Comparison of ENCODE assay signal across 8 mouse cellular contexts in the genomic region with DNA sequence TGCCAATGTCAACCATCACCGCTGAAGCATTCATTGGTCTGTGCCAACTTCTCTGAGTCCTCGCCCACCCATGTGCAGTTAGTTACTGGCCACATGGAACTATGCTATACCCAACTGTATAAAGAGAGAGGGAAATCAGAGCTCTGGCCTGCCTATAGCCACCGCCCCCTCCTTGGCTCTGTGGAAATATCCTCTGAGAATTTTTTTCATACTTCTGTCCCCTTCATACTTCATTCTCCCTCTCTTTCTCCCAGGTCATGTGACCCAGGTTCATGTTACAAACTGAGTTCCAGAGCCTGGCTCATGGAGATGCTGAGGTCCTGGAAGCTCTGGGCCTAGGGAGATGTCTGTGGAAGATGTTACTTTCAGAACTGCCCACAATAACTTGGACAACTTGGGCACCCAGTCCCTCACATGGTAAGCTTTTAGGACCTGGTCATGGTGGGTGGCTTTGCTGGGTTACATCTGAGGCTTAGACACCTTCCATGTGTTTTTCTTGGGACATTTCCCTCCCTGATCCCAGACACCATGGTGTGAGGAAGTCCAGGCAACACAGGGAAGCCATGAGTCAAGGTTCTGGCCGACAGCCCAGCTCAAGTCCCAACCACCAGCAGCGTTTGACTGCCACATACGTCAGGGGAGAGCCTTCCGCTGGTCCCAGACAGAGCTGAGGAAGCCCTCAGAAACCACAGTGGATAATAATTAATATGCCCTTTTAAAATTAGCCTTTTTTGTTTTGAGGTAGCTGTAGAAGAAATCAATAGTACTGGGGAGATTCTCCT.
DNase-seq lines count a peak whose midpoint lies in the region; ATAC-seq and TF ChIP-seq lines count a peak whose summit lies in the region.

No protein-coding gene starts in this region.

- H3K9ac ChIP-seq in intestine, embryonic 16.5 days (ENCODE audit: low read depth, low read length) = no peak overlapping the region

- WGBS in intestine, embryonic 16.5 days = 56% methylated on average over 7 of the region's 7 CpGs

- no peak for TF ChIP-seq POLR2A in embryonic fibroblast, embryonic 13.5 days (IDR thresholded peaks at IDR 0.05; ENCODE audit: low read depth, low read length)

- peak; percentile 45 for DNase-seq in urinary bladder, postnatal 14 days (ENCODE audit: low spot score)
- DNase-seq in urinary bladder, adult 18-20 months (ENCODE audit: low spot score in 2 of 2) = no peak
- peak; percentile 88 for DNase-seq in lung, postnatal 10 days
- no peak for DNase-seq in thymus, postnatal 0 days (ENCODE audit: low spot score)
- no peak for DNase-seq in urinary bladder, postnatal 25 days (ENCODE audit: low spot score)
- DNase-seq in spleen, adult 12 weeks (ENCODE audit: low spot score) = no peak

- H3K9me3 ChIP-seq in intestine, embryonic 16.5 days (ENCODE audit: control insufficient read depth, low read length) = no peaks in the 10 kb centered on the region

- H3K4me3 ChIP-seq in embryonic fibroblast, embryonic 13.5 days (ENCODE audit: insufficient read depth, low read length) = no peak overlapping the region
- no peak overlapping the region for H3K4me3 ChIP-seq in intestine, embryonic 16.5 days (ENCODE audit: low read length)

- H3K27ac ChIP-seq in embryonic fibroblast, embryonic 13.5 days (ENCODE audit: insufficient read depth, low read length) = peak overlapping the region; percentile 76
- H3K27ac ChIP-seq in intestine, embryonic 16.5 days (ENCODE audit: low read length) = no peak overlapping the region

- ATAC-seq in intestine, embryonic 16.5 days = peak; percentile 65; the same call in 1 of the 2 replicates

- TF ChIP-seq CTCF in embryonic fibroblast, embryonic 13.5 days (IDR thresholded peaks at IDR 0.05; ENCODE audit: borderline replicate concordance, insufficient read depth, low read length) = no peak

- no peaks in the 10 kb centered on the region for H3K27me3 ChIP-seq in intestine, embryonic 16.5 days (replicated peaks; ENCODE audit: control insufficient read depth, insufficient read depth, low read length)

- H3K36me3 ChIP-seq in intestine, embryonic 16.5 days (ENCODE audit: control insufficient read depth, insufficient read depth, low read length) = no peaks in the 10 kb centered on the region

- peaks cover 3% of the 10 kb centered on the region; the same call in 1 of the 2 replicates for H3K4me1 ChIP-seq in embryonic fibroblast, embryonic 13.5 days (ENCODE audit: control insufficient read depth, insufficient read depth, low read length)
- H3K4me1 ChIP-seq in intestine, embryonic 16.5 days (ENCODE audit: control insufficient read depth, insufficient read depth, low read length) = no peaks in the 10 kb centered on the region

- H3K4me2 ChIP-seq in intestine, embryonic 16.5 days (ENCODE audit: low read depth, low read length) = no peak overlapping the region

Comparison
In these comparisons a context has a peak if more than half of its experiments do, and no peak if none do; other contexts are left out.
1. DNase-seq: peak in urinary bladder, postnatal 14 days (single experiment) and lung, postnatal 10 days (single experiment); none in urinary bladder, adult 18-20 months (0 of 2), thymus, postnatal 0 days (single experiment), urinary bladder, postnatal 25 days (single experiment) and spleen, adult 12 weeks (single experiment).